Mouse (Mus musculus) gastrocnemius, adult 18-20 months (tissue): ENCODE results near the gene Rcn3. TPM values are rescaled to one million over a fixed set of nuclear protein-coding genes. Genes with fewer than 3 reads are reported as not detected.
"Not testable (repeated sequence)": the region's sequence is repeated elsewhere in the genome, so short reads cannot be mapped to it uniquely, and the experiment has no call there.

ENCODE experiments used
- DNase-seq: peaks from one replicate; pipeline ENCODE4 v3.0.0; 2021; ENCODE audit warnings: low spot score
- total RNA-seq, 2 experiments: library from RNA; stranded (reverse); gene quantifications; 2 replicates each; pipeline ENCODE4 v1.2.3; 2021

Rcn3 gene
- total RNA-seq, 2 experiments from 2014 or later: 8.0 to 12.5 TPM

GRCm38 (mm10) chr7:45100046-45100445 is 8.0 kb upstream of the Rcn3 start:
- DNase-seq: no peak

- DNase-seq: no peak
These were observed 6.7 kb upstream of the Rcn3 start for GRCm38 (mm10) chr7:45098541-45099240.

GRCm38 (mm10) chr7:45097479-45097878 is 5.5 kb upstream of the Rcn3 start:
- DNase-seq: no peak

- not testable (repeated sequence) for DNase-seq
These were observed 3.9 kb upstream of the Rcn3 start for GRCm38 (mm10) chr7:45095965-45096364.

GRCm38 (mm10) chr7:45095367-45095766 is 3.3 kb upstream of the Rcn3 start:
- DNase-seq: no peak

- no peak for DNase-seq
These were observed 2.1 kb upstream of the Rcn3 start for GRCm38 (mm10) chr7:45094121-45094520.

GRCm38 (mm10) chr7:45093516-45093905 is 1.5 kb upstream of the Rcn3 start:
- DNase-seq: no peak

GRCm38 (mm10) chr7:45092828-45093515 is 951 bp upstream of the Rcn3 start:
- no peak for DNase-seq

- DNase-seq: no peak
These were observed 725 bp downstream of the Rcn3 start for GRCm38 (mm10) chr7:45091001-45091990.

GRCm38 (mm10) chr7:45090251-45090977 is 1.6 kb downstream of the Rcn3 start:
- DNase-seq: no peak

GRCm38 (mm10) chr7:45088597-45088996 is 3.4 kb downstream of the Rcn3 start:
- DNase-seq: no peak

GRCm38 (mm10) chr7:45086084-45086483 is 5.9 kb downstream of the Rcn3 start:
- DNase-seq: no peak

- no peak for DNase-seq
These were observed 8.6 kb downstream of the Rcn3 start for GRCm38 (mm10) chr7:45083300-45083890.

GRCm38 (mm10) chr7:45082401-45083299 is 9.4 kb downstream of the Rcn3 start:
- peak; percentile 47 for DNase-seq

GRCm38 (mm10) chr7:45081016-45081415 is 11.0 kb downstream of the Rcn3 start:
- DNase-seq: no peak

- DNase-seq: peak; percentile 92
These were observed 12.2 kb downstream of the Rcn3 start for GRCm38 (mm10) chr7:45079856-45080255.

GRCm38 (mm10) chr7:45078513-45078912 is 13.5 kb downstream of the Rcn3 start:
- DNase-seq: peak; percentile 79

GRCm38 (mm10) chr7:45077829-45078228 is 14.2 kb downstream of the Rcn3 start:
- DNase-seq: no peak

- DNase-seq: no peak
These were observed 14.7 kb downstream of the Rcn3 start for GRCm38 (mm10) chr7:45077322-45077721.

- DNase-seq: no peak
These were observed 15.5 kb downstream of the Rcn3 start for GRCm38 (mm10) chr7:45076501-45076900.
